Mouse (Mus musculus) forebrain, embryonic 15.5 days (tissue): ENCODE measurements around the gene Mob3c. TPM values are rescaled to one million over a fixed set of nuclear protein-coding genes. Genes with fewer than 3 reads are reported as not detected.

ENCODE experiments used
- ATAC-seq: fragments of 200-750 bp; cut with Nextera tagmentation; replicated peaks from 2 replicates; pipeline ENCODE4 v1.8.0; 2017; ENCODE audit warnings: mild to moderate bottlenecking, moderate TSS enrichment, moderate library complexity
- H3K27ac ChIP-seq: fragments of 300-500 bp; sonication (generic); replicated peaks from 2 replicates; pipeline ENCODE4 v1.5.1; 2015; ENCODE audit warnings: mild to moderate bottlenecking, inconsistent platforms
- H3K27me3 ChIP-seq: fragments of 300-500 bp; sonication (generic); 2 replicates; pipeline ENCODE4 v1.6.1; 2015; ENCODE audit warnings: inconsistent platforms
- H3K36me3 ChIP-seq: fragments of 300-500 bp; sonication (generic); 2 replicates; pipeline ENCODE4 v1.6.1; 2015; ENCODE audit warnings: mild to moderate bottlenecking, inconsistent platforms
- H3K4me1 ChIP-seq: fragments of 300-500 bp; sonication (generic); 2 replicates; pipeline ENCODE4 v1.6.1; 2015; ENCODE audit warnings: inconsistent platforms
- H3K4me2 ChIP-seq: fragments of 300-500 bp; sonication (generic); replicated peaks from 2 replicates; pipeline ENCODE4 v1.6.1; 2015; ENCODE audit warnings: mild to moderate bottlenecking, inconsistent platforms
- H3K4me3 ChIP-seq: fragments of 300-500 bp; sonication (generic); 2 replicates; pipeline ENCODE4 v1.5.1; 2015; ENCODE audit warnings: mild to moderate bottlenecking, inconsistent platforms
- H3K9ac ChIP-seq: fragments of 300-500 bp; sonication (generic); replicated peaks from 2 replicates; pipeline ENCODE4 v1.6.1; 2015; ENCODE audit warnings: mild to moderate bottlenecking, inconsistent platforms
- H3K9me3 ChIP-seq: fragments of 300-500 bp; sonication (generic); 2 replicates; pipeline ENCODE4 v1.6.1; 2016; ENCODE audit warnings: inconsistent platforms
- WGBS: fragments of 180-500 bp; shearing (Covaris S2); methylation state at CpG from one replicate; pipeline ENCODE4 v1.1.7; 2015; ENCODE audit warnings: mixed read lengths; 5-methylcytosine and 5-hydroxymethylcytosine counted together
- polyA plus RNA-seq: library from polyadenylated mRNA; unstranded; fragments of >200 nt; fragmentation: Nextera tagmentation; extraction: Ambion mirVana; gene quantifications from 2 replicates; pipeline ENCODE4 v1.2.1, GENCODE M21; 2015

Gene Mob3c
- polyA plus RNA-seq, 1 experiment from 2014 or later: 5.9 TPM

- no peaks in the 10 kb centered on the region for H3K9me3 ChIP-seq
- no peak overlapping the region for H3K4me3 ChIP-seq
- 36% methylated on average over 4 of the region's 4 CpGs for WGBS
- no peak overlapping the region for H3K4me2 ChIP-seq
- H3K27ac ChIP-seq: no peak overlapping the region
- H3K4me1 ChIP-seq: peaks cover 20% of the 10 kb centered on the region
- no peaks in the 10 kb centered on the region for H3K27me3 ChIP-seq
- H3K9ac ChIP-seq: no peak overlapping the region
- ATAC-seq: peak; percentile 53
- H3K36me3 ChIP-seq: peaks cover 2% of the 10 kb centered on the region; the same call in 1 of the 2 replicates
These were observed 27.7 kb downstream of the Mob3c start for GRCm38 (mm10) chr4:115855609-115856008.

DNA sequence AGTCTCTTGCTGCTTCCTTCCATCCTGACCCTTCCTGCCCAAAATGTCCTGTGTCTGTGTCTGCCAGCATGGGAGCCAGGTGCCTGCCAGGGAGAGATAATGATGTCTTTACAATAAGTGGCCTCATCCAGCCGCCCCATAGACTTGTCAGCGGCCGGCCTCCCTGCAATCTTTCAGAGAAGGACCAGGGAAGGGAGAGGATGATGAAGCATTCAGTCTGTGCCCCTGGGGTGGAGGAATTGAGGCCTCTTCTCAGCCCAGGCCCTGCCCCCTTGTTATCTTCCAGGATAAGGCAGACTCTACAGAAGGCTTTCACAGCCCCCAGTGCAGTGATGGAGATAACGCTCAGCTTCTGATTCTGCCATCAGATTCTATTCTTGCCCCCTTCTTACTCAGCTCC is 28.4 kb downstream of the Mob3c start:
- Histone ChIP-seq H3K4me3 (no peak overlapping the region), H3K4me2 (no peak overlapping the region), H3K27me3 (no peaks in the 10 kb centered on the region), H3K4me1 (peaks cover 20% of the 10 kb centered on the region), H3K27ac (no peak overlapping the region), H3K9ac (0 out of 2 replicates have a peak overlapping the region, but pooled peaks have one; percentile 7), H3K9me3 (no peaks in the 10 kb centered on the region), H3K36me3 (peaks cover 5% of the 10 kb centered on the region)
- whole genome bisulfite sequencing: 34% methylated on average over 4 of the region's 4 CpGs
- ATAC-seq: no peak

DNA sequence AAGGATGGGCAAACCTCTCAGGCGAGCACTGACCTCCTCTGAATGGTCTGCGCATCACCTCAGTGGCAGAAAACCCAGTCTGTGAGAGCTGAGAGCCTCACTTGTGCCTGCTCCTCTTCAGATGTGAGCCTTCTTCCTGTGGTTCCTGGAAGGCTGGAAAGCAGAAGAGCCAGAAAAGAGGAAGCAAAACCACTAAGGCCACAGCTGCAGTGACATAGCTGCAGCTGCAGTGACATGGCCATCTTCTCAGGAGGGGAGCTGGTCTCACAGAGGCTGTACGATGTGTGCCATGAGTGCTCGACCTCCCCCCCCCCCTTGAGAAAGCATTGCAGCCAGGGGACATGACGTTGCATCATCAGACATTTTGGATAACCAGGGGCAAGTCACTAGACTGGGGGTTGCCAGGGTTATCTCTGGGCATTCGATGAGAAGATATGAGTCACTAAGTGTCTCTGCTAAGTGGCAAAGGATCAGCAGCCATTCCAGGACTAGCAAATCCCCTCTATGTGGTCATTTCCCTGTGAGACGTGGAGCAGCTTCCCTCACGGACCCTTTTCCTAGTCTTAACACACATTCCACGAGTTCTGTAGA is 29.5 kb downstream of the Mob3c start:
- Histone ChIP-seq H3K36me3 (peaks cover 7% of the 10 kb centered on the region), H3K4me2 (no peak overlapping the region), H3K27me3 (no peaks in the 10 kb centered on the region), H3K27ac (no peak overlapping the region), H3K9ac (no peak overlapping the region), H3K4me1 (peaks cover 20% of the 10 kb centered on the region), H3K4me3 (no peak overlapping the region), H3K9me3 (no peaks in the 10 kb centered on the region)
- no peak for ATAC-seq
- 86% methylated on average over 9 of the region's 9 CpGs for WGBS

DNA sequence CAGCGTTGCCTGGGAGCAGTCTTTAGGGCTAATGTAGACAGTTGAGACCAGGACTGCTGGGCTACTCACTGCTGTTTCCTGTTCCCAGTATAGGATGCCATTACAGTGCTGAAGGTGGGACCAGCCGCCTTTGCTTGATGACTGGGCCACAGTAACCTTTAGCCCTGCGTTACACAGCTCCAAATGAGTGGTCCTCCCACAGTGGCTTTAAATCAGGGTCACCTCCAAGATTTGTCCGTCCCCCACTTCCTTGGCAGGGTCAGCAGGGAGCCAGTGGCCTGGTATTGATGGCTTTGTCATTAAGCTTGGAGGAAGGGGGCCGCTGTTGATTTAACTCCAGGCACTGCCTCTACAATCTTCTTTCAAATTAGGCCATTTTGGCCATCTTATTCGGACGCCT is 35.5 kb downstream of the Mob3c start:
- no peak overlapping the region for H3K9ac ChIP-seq
- no peak overlapping the region for H3K4me3 ChIP-seq
- WGBS: 63% methylated on average over 7 of the region's 7 CpGs
- no peaks in the 10 kb centered on the region for H3K4me1 ChIP-seq
- H3K9me3 ChIP-seq: no peaks in the 10 kb centered on the region
- ATAC-seq: no peak
- H3K4me2 ChIP-seq: no peak overlapping the region
- H3K27me3 ChIP-seq: no peaks in the 10 kb centered on the region
- no peak overlapping the region for H3K27ac ChIP-seq
- peaks cover 15% of the 10 kb centered on the region for H3K36me3 ChIP-seq

DNA sequence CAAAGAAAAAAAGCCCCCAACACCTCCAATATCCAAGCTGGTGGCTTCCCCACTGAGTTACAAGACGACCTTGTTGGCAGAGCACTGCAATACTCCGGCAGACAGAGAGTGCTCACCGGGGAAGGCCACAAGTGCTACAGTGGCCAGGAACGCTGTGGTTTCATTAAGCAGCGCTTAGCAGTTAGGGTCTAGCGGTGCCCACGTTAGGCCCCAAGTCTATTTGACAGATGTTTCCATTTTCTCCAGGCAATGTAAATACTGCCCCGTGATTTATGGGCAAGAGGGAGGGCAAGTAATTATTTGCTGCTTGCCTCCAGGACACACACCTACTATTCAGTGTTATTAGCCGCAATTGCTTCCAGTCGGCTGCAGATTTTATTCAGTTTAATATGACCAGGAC is 36.0 kb downstream of the Mob3c start:
- no peak for ATAC-seq
- H3K36me3 ChIP-seq: peaks cover 15% of the 10 kb centered on the region
- WGBS: 50% methylated on average over 10 of the region's 10 CpGs
- no peak overlapping the region for H3K9ac ChIP-seq
- H3K27me3 ChIP-seq: no peaks in the 10 kb centered on the region
- H3K27ac ChIP-seq: no peak overlapping the region
- H3K4me3 ChIP-seq: no peak overlapping the region
- no peak overlapping the region for H3K4me2 ChIP-seq
- H3K9me3 ChIP-seq: no peaks in the 10 kb centered on the region
- H3K4me1 ChIP-seq: no peaks in the 10 kb centered on the region

GRCm38 (mm10) chr4:115869512-115870210 is 41.8 kb downstream of the Mob3c start:
- H3K9ac ChIP-seq: no peak overlapping the region
- H3K27me3 ChIP-seq: no peaks in the 10 kb centered on the region
- 0 out of 2 replicates have a peak overlapping the region, but pooled peaks have one; percentile 17 for H3K27ac ChIP-seq
- H3K9me3 ChIP-seq: no peaks in the 10 kb centered on the region
- WGBS: 12% methylated on average over 16 of the region's 16 CpGs
- H3K36me3 ChIP-seq: peaks cover 10% of the 10 kb centered on the region; the same call in 1 of the 2 replicates
- no peak overlapping the region for H3K4me2 ChIP-seq
- H3K4me1 ChIP-seq: peaks cover 9% of the 10 kb centered on the region; the same call in 1 of the 2 replicates
- no peak overlapping the region for H3K4me3 ChIP-seq
- no peak for ATAC-seq

DNA sequence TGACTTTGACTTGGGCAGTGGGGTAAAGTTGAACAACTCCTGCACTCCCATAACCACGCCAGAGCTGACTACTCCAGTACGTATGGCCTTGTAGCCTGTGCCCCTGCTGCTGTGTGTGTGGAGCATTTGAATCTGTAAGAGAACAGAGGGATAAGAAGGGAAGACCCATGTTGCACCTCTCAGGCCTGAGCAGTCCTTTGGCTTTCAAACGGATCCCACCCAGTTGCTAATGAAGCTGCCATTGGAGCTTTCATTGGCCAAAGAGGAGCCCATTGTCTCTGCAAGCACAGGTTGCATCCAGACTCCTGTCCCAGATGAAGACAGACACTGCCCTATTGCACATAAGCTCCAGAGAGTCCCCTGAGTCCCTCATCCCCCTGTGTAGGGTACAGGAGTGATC is 45.3 kb downstream of the Mob3c start:
- 74% methylated on average over 3 of the region's 3 CpGs for WGBS
- Histone ChIP-seq H3K27ac (no peak overlapping the region), H3K27me3 (no peaks in the 10 kb centered on the region), H3K4me2 (no peak overlapping the region), H3K36me3 (peaks cover 13% of the 10 kb centered on the region; the same call in 1 of the 2 replicates), H3K4me3 (no peak overlapping the region), H3K9ac (no peak overlapping the region), H3K9me3 (no peaks in the 10 kb centered on the region), H3K4me1 (peaks cover 16% of the 10 kb centered on the region)
- no peak for ATAC-seq

DNA sequence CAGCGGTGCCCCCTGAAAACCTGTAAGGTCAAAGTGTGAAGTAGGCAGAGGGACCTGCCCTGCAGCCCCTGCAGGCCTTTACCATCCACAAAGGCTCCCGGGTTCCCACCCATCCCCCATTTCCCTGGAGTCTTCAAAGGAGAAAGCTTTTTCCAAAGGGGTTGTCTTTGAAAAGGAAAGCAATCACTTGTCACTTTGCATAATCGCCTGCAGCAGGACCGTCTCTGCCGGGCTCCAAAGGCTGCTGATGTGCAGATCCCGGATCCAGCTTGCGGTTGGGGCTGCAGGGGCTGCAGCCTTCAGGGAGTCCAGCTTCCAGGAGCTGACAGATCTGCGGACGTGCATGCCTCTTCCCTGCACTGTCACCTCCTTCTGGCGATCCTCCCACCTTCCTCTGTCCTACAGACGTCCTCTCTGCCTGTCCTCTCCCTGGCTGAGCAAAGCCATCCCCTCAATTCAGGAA is 50.4 kb downstream of the Mob3c start:
- no peaks in the 10 kb centered on the region for H3K27me3 ChIP-seq
- WGBS: under 1% methylated on average over 11 of the region's 11 CpGs
- 0 out of 2 replicates have a peak, but pooled peaks cover 7% of the 10 kb centered on the region for H3K36me3 ChIP-seq
- no peaks in the 10 kb centered on the region for H3K9me3 ChIP-seq
- peaks cover 23% of the 10 kb centered on the region for H3K4me1 ChIP-seq
- H3K4me3 ChIP-seq: no peak overlapping the region
- H3K9ac ChIP-seq: peak overlapping the region; percentile 22; the same call in 1 of the 2 replicates
- H3K4me2 ChIP-seq: 0 out of 2 replicates have a peak overlapping the region, but pooled peaks have one; percentile 7
- H3K27ac ChIP-seq: no peak overlapping the region; the same call in 1 of the 2 replicates
- peak; percentile 45; the same call in 1 of the 2 replicates for ATAC-seq

DNA sequence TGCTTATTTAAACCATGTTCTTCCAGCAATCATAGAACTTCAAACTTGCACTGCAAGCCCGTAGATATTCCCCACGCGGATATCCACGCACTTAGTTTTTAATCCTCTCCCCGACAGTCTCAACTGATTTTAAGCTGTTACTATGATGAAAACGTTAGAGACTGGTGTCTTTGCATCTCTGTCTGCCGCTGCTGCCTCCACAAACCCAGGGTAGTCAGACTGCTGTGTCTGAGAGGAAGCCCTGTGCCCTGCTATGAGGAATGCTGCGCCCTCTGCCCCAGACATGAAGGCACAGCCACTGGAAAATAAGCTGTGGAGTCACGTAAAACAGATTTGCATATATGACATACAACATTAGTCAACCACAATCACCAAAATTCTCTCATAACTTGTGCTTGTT is 50.9 kb downstream of the Mob3c start:
- Histone ChIP-seq H3K27ac (no peak overlapping the region; the same call in 1 of the 2 replicates), H3K27me3 (no peaks in the 10 kb centered on the region), H3K4me3 (no peak overlapping the region), H3K4me2 (no peak overlapping the region), H3K9me3 (no peaks in the 10 kb centered on the region), H3K36me3 (0 out of 2 replicates have a peak, but pooled peaks cover 7% of the 10 kb centered on the region), H3K9ac (no peak overlapping the region), H3K4me1 (peaks cover 23% of the 10 kb centered on the region)
- WGBS: 33% methylated on average over 9 of the region's 9 CpGs
- ATAC-seq: no peak

DNA sequence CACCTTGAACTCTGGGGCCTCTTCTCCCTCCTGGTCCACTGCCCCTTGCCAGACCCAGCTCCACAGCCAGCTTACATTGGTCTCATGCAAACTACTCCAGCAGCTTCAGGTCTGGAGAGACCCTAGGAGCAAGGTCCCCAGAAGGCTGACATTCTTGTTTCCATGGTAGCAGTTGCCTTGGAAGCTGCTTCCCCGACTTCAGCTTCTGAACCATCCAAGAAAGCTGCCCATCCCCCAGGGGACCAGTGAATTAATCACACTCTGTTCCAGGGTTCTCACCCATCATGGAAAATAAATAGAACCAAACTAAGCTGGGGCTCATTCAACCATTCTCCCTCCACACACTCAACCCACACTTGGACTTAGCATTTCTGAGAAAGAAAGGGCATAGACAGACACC is 53.3 kb downstream of the Mob3c start:
- H3K9ac ChIP-seq: no peak overlapping the region
- no peaks in the 10 kb centered on the region for H3K36me3 ChIP-seq
- ATAC-seq: peak; percentile 53; the same call in 1 of the 2 replicates
- H3K4me3 ChIP-seq: no peak overlapping the region
- H3K4me1 ChIP-seq: peaks cover 23% of the 10 kb centered on the region
- peak overlapping the region; percentile 53 for H3K27ac ChIP-seq
- WGBS: 0% methylated on average over 1 of the region's 1 CpGs
- H3K9me3 ChIP-seq: no peaks in the 10 kb centered on the region
- H3K4me2 ChIP-seq: no peak overlapping the region
- H3K27me3 ChIP-seq: no peaks in the 10 kb centered on the region

DNA sequence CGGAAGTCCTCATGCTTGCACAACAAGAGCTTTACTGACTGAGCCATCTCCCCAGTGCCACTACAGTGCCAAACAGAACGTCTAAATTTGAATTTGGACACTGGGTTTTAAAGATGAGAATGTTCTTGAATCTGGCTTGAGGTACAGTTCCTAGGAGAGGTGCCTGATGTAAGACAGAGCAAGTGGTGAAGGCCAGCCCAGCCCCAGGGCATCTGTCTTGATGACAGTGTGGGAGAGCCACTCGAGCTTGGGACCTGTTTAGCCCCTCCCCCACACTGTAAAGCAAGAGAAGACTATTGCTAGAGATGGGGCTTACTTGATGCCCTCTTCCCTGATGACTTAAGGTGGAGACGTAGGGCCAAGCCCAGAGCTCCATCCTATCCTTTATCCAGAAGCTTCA is 54.3 kb downstream of the Mob3c start:
- H3K36me3 ChIP-seq: no peaks in the 10 kb centered on the region
- H3K4me1 ChIP-seq: peaks cover 23% of the 10 kb centered on the region
- H3K27ac ChIP-seq: no peak overlapping the region
- no peaks in the 10 kb centered on the region for H3K9me3 ChIP-seq
- H3K4me3 ChIP-seq: no peak overlapping the region
- no peak for ATAC-seq
- H3K4me2 ChIP-seq: no peak overlapping the region
- 69% methylated on average over 4 of the region's 4 CpGs for WGBS
- no peaks in the 10 kb centered on the region for H3K27me3 ChIP-seq
- no peak overlapping the region for H3K9ac ChIP-seq

DNA sequence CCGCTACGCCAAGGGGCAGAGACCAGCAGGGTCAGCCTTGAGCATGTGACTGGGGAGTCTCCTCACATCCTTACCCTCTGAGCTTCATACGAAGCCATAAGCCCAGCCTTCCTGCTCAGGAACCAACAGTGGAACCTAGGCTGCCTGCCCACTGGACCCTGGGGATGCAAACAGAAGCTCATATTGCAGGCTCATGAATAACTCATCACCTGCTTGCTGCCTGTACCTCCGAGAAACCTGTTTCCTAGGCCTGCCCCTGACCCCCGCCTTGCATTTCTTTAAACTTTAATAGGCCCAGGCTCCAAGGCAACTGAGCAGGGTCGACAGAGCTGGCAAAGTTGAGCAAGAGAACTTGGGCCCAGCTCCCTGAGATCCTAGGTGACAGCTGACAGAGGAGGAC is 56.1 kb downstream of the Mob3c start, which contains the start of gene Kncn:
TSS of gene Kncn (plus strand) at position 379 of the 400 bp plus-strand sequence.
- Histone ChIP-seq H3K27me3 (no peaks in the 10 kb centered on the region), H3K9ac (no peak within 1 kb of the TSS), H3K4me2 (no peak within 1 kb of the TSS), H3K36me3 (no peaks in the 10 kb centered on the region), H3K4me3 (no peak within 1 kb of the TSS), H3K9me3 (no peaks in the 10 kb centered on the region), H3K4me1 (peaks cover 11% of the 10 kb centered on the region), H3K27ac (no peak within 1 kb of the TSS)
- no peak for ATAC-seq
- 78% methylated on average over 6 of the region's 6 CpGs for WGBS
